Mouse (Mus musculus) cerebral cortex, adult 2 months (tissue): ENCODE measurements around the gene Gm3776.

Experiments
- WGBS: fragments of 180-500 bp; shearing (Covaris S2); methylation state at CpG from one replicate; pipeline ENCODE4 v1.1.7; 2018; 5-methylcytosine and 5-hydroxymethylcytosine counted together

Gene Gm3776

GRCm38 (mm10) chr9:78256914-78257313, at the start of gene Gm3776:
TSS of gene Gm3776 (plus strand) at chr9:78257129.
- 84% methylated on average over 2 of the region's 3 CpGs for WGBS

GRCm38 (mm10) chr9:78208956-78209355, 48.0 kb upstream of the Gm3776 start:
- WGBS, result 76% methylated on average over 4 of the region's 4 CpGs

GRCm38 (mm10) chr9:78210079-78210478, 46.9 kb upstream of the Gm3776 start:
- 94% methylated on average over 3 of the region's 3 CpGs for WGBS

GRCm38 (mm10) chr9:78210821-78211220, 46.1 kb upstream of the Gm3776 start:
- WGBS, result 93% methylated on average over 2 of the region's 2 CpGs

GRCm38 (mm10) chr9:78211521-78211920, 45.4 kb upstream of the Gm3776 start:
- 95% methylated on average over 3 of the region's 3 CpGs for WGBS

- WGBS, result 80% methylated on average over 7 of the region's 7 CpGs
These were observed 44.4 kb upstream of the Gm3776 start for GRCm38 (mm10) chr9:78212341-78213049.

- WGBS, result 88% methylated on average over 4 of the region's 4 CpGs
These were observed 39.9 kb upstream of the Gm3776 start for GRCm38 (mm10) chr9:78217074-78217473.

- 71% methylated on average over 8 of the region's 8 CpGs for WGBS
These were observed 34.3 kb upstream of the Gm3776 start for GRCm38 (mm10) chr9:78222616-78223015.

GRCm38 (mm10) chr9:78223221-78223902, 33.6 kb upstream of the Gm3776 start:
- WGBS, result 87% methylated on average over 10 of the region's 10 CpGs

GRCm38 (mm10) chr9:78224418-78224817, 32.5 kb upstream of the Gm3776 start:
- 96% methylated on average over 2 of the region's 2 CpGs for WGBS

GRCm38 (mm10) chr9:78225304-78225703, 31.6 kb upstream of the Gm3776 start:
- 83% methylated on average over 11 of the region's 11 CpGs for WGBS

- 95% methylated on average over 2 of the region's 2 CpGs for WGBS
These were observed 28.8 kb upstream of the Gm3776 start for GRCm38 (mm10) chr9:78228122-78228521.

GRCm38 (mm10) chr9:78229658-78230057, 27.3 kb upstream of the Gm3776 start:
- 73% methylated on average over 3 of the region's 3 CpGs for WGBS

- WGBS, result 71% methylated on average over 3 of the region's 3 CpGs
These were observed 26.5 kb upstream of the Gm3776 start, which contains the start of gene Gsta1 for GRCm38 (mm10) chr9:78230461-78230860. TSS of gene Gsta1 (plus strand) at chr9:78230656.

GRCm38 (mm10) chr9:78233121-78233695, 23.7 kb upstream of the Gm3776 start:
- no CpG with 5 or more reads among the region's 10 CpGs for WGBS

GRCm38 (mm10) chr9:78255683-78256470, 1.1 kb upstream of the Gm3776 start:
- WGBS, result 75% methylated on average over 4 of the region's 4 CpGs

GRCm38 (mm10) chr9:78259688-78260087, 2.8 kb downstream of the Gm3776 start:
- 0% methylated on average over 1 of the region's 6 CpGs for whole genome bisulfite sequencing

- 71% methylated on average over 3 of the region's 3 CpGs for WGBS
These were observed 14.0 kb downstream of the Gm3776 start for GRCm38 (mm10) chr9:78270945-78271344.

GRCm38 (mm10) chr9:78282002-78282711, 25.2 kb downstream of the Gm3776 start:
- WGBS, result 79% methylated on average over 4 of the region's 4 CpGs

- 76% methylated on average over 1 of the region's 1 CpGs for WGBS
These were observed 32.1 kb downstream of the Gm3776 start for GRCm38 (mm10) chr9:78289063-78289462.

- WGBS, result 89% methylated on average over 3 of the region's 3 CpGs
These were observed 32.8 kb downstream of the Gm3776 start, which contains the start of gene Gm10639 for GRCm38 (mm10) chr9:78289723-78290122. TSS of gene Gm10639 (plus strand) at chr9:78289923.
